Mouse (Mus musculus): ENCODE results near the gene Dnah7c.
"Not testable (repeated sequence)": the region's sequence is repeated elsewhere in the genome, so short reads cannot be mapped to it uniquely, and the experiment has no call there.

Gene Dnah7c

DNA sequence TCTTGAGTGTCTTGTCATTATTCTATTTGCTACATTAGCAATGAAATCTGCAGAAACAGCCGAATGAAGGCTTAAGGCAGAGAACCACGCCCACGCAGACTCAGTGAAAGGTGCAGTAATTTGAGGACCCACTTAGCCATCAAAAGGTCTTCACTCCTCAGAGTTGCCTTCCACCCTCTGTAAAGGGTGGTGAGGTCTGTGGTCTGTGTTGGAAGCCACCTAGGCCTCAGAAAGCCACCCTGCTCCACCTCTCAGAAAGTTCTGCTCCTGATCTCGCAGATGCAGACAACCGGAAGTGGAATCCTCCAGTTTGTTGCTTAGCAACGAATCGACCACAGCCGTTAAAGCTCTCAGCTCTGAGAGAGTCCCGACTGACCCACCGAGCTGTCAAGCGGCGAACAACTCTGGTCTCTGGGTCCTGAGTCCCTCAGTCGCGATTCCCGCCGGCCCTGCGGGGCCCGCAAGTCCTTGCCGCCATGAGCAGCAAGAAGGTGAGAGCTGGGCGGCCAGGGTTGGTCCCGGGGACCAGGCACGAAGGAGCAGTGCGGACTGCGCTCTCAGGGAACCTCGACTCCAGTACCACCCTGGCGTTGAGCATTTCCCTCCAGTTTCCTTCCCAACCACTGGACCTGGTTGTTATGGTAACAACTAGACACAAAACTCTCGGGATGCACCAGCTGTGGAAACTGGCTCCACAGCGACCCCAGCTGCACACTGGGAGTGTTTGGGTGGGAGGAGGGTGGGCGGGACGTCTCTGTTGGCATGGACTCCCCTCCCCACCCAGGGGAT lies at the start of gene Dnah7c:
Dnah7c (plus strand) TSS at position 456 of the 789 bp plus-strand sequence.
- peak; percentile 8 to 35 for DNase-seq

DNA sequence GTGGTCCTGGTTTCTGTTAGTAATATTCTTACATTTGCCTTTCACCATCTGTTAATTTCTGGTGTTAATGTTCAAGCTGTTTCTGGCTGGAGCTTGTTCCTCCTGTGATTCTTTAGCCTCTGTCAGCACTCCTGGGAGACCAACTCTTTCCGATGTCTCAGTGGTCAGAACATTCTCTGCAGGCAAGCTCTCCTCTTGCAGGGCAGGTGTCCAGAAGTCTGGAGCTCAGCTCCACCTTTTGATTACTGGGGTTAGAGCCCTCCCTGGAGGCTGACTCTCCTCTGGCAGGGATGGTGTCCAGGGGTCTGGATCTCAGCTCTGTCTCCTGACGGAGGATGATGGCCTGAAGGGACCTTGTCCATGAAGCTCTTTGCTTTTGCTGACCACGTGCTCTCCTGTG lies 44.8 kb upstream of the Dnah7c start:
- not testable (repeated sequence) for DNase-seq

DNA sequence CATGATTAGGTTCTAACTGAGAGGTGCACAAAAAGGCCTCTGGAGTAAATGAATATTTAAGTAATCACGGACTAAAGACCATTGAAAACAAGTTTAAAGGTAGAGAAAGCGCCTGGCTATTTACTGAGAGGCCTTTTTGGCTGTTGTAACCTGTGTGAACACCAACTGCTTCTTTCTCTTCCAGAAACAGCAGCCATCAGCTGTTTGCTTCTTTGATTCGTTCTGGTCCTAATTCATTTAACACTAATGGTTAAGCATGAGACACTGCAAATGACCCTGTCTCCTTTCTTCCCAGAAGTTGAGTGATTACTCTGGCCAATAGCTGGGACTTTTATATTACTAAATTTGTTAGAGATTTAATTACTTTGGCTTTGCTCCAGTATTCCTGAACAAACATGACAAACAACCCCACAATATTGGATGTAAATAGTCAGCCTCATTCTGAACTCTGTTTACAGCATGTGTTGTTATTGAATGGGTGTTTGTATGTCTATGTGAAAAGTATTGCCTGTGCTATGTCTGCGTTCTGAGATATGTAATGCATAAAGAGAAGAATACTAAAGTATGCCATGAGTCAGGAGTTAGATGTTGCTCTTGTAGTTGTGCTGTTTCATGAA lies 30.6 kb upstream of the Dnah7c start:
- not testable (repeated sequence) for DNase-seq

DNA sequence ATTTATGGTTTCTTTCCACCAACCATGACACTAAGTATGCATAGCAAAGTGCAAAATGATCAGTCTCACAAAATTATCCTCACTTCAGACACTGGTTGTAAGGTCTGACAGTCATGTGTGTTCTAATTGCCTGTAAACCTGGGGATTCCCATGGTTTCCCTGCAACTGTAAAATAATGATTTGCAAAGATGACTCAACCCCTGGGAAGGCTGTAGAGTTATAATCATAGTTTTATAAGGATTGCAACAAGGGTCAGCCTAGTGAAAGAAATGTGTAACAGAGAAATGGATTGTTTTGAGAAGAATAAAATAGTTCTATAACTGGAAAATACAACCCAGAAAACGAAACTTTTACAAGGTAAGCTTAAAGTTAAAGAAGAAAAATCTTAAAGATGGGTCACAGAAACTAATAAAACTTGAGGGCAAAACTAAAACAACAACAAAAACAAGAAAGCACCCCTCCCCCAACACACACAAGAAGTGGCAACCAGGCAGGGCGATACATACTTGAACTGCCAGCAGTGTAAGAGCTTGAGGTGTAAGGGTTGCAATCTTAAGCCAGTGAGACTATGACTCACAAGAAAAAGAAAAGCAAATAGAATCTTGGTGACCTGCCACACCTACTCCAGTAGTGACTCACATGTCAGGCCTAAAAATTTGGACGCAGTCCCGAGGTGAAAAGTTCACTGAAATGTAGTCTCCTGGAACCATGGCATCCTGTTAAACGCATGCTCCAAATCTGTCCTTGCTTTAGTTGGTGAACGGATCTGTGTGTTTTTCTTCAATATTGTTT lies 16.9 kb upstream of the Dnah7c start:
- DNase-seq = no peak

DNA sequence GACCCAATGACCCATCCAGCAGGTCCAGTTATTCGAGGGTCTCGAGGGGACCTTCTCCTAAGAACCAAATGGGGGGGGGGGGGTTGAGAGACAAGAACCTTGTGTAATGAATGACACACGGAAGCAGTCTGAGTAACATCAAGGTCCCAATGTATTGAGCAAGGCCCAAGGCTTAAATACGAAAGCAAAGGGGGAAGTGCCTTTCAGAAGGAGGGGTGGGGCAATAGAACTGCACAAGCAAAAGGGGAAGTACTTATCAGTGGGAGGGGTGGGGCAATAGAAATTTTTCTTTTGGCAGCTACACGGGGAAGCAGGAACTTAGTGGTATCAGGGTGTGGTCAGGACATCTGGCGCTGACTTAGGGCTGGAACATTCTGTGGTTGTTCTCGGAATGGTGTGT lies 10.6 kb upstream of the Dnah7c start:
- not testable (repeated sequence) for DNase-seq

DNA sequence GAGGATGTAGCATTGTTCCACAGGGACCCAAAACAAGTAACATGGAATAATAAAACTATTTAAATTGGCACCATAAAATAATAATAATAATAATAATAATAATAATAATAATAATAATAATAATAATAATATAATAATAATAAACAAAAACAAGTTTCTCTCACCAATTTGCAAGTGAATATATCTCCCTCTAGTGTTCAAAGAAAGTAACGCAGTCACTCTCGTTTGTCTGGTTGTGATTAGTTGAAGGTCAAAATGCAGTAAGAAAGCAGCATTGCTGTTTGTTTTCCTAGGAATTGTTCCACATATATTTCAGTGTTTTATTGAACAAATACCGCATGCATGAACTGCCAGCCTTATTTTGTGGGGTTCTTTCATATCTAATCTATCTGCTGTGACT lies 8.4 kb upstream of the Dnah7c start:
- DNase-seq = not testable (repeated sequence)

DNA sequence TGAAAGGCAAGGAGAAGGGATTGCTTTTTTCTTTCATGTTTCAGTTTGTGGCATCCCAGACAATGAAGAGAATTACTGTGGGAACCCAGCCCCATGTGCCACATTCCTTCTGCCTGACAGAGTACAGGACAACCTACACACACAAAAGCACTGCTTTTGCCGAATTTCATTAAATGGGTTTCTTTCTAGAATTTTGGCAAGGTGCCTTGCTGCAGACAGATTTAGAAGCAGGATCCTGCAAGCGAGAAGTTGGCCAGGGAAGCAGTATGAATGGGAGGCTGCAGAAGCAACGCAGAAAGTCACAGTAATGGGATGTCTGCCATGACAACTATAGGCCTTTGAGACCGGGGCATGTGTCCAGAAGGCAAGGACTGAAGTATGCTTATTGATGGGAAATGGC lies 6.4 kb upstream of the Dnah7c start:
- not testable (repeated sequence) for DNase-seq

DNA sequence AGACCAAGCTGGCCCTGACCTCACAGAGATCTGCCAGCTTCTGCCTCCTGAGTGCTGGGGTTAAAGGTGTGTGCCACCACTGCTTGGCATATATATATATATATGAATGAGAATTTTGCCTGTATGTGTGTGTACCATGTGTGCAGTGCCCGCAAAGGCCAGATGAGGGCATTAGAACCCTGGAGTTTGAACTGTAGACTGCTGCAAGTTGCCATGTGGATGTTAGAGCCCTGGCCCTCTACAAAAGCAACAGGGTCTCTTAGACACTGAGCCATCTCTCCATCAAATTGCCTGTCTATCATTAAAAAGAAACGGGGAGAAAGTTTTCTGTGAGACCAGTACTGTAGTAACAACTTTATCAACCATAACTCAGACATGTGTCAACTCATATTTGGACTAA lies 3.0 kb downstream of the Dnah7c start:
- DNase-seq = no peak

DNA sequence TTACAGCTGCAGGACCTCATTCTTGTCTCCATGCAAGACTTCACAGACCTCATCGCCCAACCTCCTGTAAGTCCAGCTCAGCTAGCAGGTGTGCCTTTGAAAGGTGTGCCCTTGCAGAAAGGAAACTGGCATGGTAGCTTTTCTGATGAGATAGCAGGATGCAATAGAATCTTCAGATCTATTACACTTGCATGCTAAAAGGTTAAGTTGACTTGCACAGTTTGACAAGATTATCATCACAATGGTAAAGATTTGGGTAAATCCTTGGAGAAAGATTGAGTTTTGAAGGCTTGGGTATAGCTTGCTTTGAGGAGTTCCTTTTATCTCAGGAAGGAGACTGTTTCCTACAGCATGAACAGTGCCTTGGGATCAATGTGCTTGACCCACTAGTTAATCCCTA lies 89.3 kb downstream of the Dnah7c start:
- not testable (repeated sequence) for DNase-seq

DNA sequence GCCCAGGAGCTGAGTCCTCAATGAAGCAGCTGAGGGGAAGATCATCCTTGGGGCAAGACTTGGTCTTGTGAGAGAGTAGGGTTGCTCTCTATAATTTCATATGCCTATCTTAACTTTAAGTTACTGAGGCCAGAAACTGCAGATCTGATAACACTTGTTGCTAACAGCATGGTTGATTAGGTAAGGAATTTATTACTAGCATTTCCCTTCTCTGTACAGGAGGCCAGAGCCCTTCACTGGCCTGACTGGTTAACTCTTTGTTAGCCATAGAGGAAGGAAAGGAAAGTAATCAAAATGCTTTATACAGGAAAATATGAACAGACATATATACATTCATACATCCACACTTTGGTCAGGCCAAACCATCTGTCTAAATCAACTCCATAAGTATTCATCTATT lies 95.6 kb downstream of the Dnah7c start:
- DNase-seq = no peak

DNA sequence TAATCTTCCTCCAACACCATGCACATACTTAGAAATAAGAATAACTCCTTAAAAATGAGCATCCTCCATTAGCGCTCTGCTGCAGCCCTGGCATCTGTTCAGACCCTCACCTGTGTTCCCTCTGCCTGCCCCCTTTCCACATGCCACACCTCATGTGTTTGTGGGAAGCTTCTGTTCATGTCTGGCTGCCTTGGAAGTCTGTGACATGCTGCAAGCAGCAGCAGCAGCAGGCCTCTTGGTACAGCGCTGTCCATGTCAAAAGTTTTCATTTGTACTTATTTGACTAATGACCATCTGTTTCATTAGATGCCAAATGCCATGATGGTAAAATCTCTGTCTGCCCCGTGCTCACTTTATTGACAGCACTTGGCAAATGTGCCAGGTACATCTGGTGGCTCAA lies 101.1 kb downstream of the Dnah7c start:
- not testable (repeated sequence) for DNase-seq

DNA sequence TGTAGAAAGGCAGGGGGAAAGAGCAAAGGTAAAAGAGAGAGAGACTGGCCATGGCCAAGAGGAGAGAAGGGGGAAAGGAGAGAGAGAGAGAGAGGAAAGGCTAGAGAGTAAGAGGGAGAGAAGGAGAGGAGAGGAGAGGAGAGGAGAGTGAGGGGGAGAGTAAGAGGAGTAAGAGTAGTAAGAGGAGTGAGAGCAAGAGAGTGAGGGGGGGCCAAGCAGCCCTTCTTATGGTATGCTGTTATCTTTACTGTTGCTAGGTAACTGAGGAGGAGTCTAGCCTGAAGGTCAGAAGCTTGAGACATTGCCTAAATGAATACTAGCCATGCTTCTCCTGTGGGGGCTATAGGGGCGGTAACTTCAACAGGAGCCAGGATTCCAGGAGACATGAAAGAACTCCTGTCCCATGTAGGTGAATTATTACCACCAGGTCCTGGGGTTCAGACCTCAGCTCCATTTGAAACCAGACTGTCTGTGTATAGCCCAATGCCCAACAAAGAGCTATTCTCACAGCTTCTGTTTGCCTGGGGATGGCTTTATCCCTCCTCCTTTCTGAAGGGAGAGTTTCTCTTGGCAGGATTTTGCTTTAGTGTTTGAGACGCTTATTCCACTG lies 119.5 kb downstream of the Dnah7c start:
- DNase-seq = no peak

DNA sequence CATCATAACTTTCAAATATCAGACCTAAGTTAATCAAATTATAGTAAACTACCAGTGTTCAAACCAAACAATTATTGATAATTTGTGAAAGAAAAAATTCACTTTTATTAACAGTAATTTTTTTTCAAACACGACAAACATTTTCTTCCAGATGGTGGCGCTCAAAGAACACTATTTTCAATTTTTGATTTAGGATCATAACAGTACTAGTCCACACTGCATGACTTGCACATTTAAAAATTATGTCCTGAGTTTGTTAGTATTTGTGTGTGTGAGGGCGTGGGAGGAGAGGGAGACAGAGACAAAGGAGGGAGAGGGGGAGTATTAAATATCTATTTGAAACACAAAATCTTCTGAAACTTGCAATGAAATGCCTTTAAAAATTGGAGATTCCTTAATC lies 155.0 kb downstream of the Dnah7c start:
- DNase-seq = no peak

DNA sequence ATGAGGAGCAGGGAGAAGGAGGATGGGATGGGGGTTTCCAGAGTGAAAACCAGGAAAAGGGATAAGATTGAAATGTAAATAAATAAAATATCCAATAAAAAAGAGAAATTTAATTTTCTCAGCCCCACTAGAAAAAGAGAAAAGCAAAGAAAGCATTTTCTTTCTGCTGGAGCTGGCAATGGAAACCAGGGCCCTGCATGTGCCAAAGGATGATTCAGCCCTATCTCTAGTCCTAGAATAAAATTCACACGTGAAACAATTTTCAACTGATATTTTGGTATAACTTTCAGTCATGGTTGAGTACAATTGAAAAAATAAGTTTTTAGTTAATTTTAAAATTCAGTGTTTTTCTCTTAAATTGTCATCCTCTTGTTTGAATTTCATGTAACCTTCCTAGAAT lies 168.4 kb downstream of the Dnah7c start:
- not testable (repeated sequence) for DNase-seq

DNA sequence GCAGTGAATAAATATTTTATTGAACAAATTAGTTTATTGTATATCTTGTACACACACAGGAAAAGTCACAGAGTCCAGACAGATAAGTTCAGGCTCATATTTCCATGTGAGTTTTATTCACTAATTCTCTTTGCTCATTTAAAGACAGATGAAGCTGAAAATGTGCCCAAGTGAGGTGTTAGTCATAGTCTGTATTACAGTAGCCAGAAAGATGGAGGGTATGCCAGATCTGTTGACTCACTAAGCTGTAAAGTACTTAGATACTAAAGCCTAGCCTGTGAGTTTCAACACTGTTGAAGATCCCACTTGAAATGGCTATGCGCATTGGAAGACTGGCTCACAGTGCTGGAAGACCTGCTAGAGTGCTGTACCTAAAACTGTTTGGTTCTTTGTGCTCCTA lies 171.0 kb downstream of the Dnah7c start:
- not testable (repeated sequence) for DNase-seq

DNA sequence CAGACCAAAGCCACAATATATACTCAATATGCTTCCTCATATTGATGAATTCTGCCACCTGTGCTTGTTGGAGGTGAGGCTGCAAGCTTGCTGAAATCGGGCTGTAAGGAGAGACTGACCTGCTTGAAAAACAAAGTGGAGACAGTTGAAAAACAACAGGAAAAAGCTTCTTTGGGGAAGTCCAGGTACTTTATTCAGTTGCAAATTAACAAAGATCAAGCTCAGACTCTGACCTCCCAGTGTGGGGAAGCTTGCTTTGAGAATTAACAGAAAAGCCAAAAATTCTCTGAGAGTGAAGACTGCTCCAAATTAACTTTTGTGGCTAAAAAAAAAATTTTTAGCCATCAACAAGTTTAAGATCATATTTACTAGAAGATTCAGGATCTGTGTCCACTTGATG lies 194.9 kb downstream of the Dnah7c start:
- DNase-seq = no peak

DNA sequence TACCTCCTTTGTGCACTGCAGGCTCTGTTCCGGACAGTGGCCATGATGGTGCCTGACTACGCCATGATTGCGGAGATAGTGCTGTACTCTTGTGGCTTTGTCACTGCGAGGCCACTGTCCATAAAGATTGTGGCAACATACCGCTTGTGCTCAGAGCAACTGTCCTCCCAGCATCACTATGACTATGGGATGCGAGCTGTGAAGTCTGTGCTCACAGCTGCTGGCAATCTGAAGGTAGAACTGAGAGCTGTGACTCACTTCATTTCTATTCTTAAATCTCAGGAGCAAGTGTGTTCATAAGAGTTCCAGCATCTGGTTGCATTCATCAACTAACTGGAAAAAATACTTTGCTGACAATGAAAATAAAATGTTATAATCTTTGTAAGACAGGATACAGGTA lies 200.5 kb downstream of the Dnah7c start:
- DNase-seq = not testable (repeated sequence)

DNA sequence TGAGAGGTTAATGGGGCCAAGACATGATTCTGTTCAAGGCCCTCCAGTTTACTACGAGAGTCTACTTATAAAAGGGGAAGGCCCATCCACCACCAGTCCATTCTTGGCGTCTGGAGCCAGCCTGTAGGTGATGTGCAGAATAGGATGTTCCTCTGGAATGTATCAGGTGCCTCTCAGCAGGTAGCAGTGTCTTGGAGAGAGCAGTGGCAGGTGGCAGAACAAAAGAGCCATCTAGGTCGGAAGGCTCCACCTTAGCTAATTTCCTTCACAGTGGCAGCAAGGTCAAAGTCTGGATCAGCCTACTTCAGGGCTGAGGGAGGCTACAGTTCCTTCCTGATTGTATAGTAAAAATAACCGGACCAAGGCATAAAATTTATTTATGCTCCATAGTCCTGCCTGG lies 224.4 kb downstream of the Dnah7c start:
- DNase-seq = not testable (repeated sequence)

DNA sequence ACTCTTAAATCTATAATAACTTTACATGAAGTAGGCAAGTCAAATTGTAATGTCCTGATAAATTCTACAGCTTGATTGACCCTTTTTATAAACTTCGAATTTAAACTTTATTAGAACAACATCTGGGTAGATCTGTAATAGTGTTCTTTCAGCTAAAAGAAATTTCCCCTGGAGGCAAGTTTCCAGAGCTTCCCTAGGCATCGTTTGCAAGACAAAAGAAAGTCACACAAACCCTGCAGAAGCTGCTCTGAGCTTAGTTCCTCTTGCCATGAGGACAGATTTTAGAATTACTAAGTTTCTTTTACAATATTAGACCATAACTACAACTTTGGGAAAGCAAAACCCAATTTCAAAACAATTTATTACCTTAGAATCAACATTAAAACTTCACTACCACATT lies 227.3 kb downstream of the Dnah7c start:
- not testable (repeated sequence) for DNase-seq

DNA sequence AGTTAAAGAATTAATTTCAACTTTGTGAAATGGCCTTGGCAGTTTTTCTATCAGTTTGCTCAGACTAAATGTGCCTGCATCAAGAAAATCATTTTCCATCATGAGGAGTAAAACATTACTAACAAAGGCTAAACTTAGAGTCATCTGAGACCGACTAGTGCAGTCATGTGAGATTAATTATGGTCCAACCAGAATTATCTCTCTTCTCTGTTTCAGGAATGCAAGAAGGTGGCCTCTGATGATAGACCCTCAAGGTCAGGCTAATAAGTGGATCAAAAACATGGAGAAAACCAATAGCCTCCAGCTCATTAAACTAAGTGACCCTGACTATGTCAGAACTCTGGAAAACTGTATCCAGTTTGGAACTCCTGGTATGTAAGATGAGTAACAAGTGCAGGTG lies 299.4 kb downstream of the Dnah7c start:
- not testable (repeated sequence) for DNase-seq

DNA sequence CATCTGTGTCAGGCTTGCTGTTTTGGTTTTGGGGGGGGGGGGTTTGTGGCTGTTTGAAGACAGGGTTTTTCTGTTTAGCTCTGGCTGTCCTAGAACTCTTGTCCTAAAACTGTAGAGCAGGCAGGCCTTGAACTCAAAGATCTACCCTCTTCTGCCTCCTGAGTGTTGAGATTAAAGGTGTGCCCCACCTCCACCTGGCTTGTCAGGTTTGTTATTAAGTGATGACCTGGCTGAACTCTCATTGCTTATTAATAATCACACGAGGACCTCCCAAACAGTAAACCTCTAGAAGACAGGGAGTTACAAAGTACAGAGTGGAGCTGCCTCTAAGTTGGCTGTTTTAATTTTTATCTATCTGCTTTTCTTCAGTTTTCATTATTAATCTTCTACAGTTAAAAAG lies 299.9 kb downstream of the Dnah7c start:
- no peak for DNase-seq

DNA sequence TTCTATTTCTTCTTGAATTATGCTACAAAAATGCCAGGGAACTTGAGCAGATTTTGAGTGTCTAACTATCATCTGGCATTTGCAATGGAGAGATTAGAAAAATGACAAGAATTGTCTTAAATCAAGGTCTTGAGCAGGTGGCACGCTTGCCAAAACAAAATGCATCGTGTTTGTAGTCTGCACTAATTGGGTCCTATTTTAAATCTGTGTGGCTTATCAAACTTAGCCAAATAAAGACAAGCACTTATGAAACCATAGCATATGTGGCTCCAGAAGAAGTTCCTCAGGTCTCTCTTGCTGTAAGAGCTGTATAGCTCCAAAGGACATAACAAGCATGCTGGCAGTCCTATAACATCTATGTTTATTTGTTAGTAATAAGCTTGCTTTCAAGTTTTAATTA lies 300.3 kb downstream of the Dnah7c start:
- not testable (repeated sequence) for DNase-seq

DNA sequence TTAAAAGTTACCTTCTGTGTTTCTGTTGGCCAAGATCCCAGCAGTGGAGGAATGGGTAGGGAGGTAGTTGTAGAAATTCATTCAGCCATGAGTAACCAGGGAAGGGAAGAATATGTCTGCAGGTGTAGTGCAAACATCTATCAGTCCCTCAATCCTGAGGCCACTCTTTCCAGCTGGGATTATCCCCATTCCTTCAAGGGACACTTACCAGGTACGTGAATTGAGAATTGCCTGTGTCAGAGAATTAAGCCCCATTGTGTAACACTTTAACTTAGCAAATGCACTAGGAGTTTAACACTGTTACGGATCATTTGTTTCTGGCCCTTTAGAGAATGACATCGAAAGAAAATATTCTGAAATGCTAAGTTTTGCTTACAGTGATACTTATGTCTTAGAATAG lies 304.3 kb downstream of the Dnah7c start:
- DNase-seq = not testable (repeated sequence)

Data from thymus, postnatal 36 days (tissue).